Mouse (Mus musculus): Measurements from ENCODE around the gene Ccdc57. TPM values are rescaled to one million over a fixed set of nuclear protein-coding genes. Genes with fewer than 3 reads are reported as not detected.

The Ccdc57 gene
- polyA plus RNA-seq (2012; ENCODE audit: low replicate concordance) = 0.75 and 0.80 TPM in 2 replicates

DNA sequence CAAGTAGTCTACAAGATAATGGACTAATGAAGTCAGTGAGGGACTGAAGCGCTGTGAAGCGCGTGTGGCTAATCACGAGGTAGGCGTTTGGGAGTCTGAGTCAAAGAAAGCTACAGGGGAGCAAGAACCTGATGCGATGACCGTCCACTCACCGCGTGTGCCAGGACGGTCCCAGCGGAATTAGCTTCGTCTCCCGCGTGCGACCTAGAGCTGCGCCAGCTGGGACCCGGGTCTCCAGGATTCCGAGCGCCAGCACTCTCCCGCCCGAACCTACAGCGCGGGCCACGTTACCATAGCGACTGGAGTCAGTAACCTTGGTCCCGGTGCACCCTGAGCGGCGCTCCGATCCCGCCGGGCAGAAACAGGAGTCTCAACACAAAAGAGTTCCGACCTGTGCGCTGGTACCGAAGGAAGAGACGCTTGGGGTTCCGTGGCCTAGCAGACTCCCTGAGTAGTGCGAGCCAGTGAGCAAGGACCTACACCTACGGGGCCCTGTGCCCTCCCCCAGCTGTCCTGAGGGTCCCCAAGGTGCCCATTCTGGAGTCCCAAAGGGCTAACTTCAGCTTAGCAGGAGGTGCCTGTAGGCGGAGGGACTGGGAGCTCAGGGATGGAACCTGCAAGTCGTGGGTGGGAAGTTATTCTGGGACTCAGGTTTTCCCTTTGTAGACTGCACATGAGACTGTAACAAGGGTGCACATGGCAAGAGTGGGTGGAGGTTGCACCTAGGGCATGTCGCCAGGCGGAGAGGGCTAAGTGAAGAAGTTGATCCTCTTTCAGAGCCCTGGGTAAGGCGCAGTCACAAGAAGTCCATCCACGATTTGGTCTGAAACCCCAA is at the start of gene Ccdc57:
Ccdc57 (minus strand) TSS at position 309 of the 835 bp plus-strand sequence.

DNA sequence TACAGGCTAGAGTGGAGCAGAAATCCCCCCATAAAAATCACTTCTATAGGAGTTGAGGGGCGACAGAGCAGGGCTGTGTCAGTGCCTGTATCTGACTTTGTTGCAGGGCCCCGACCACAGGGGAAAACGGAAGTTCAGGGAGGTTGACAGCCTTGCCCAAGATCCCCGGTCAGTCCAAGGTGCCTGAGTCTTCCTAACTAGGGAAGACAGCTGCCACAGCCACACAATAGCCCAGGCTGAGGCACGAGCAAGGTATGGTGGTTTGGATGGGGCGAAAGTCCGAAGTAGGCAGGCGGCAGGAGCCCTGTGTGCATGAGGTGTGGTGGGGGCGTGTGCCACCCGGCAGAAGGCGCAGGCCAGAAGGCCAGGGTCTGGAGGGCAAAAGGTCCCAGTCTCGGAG is 15.7 kb upstream of the Ccdc57 start, which contains the start of gene Slc16a3:
Slc16a3 (plus strand) TSS at position 153 of the 400 bp plus-strand sequence.

DNA sequence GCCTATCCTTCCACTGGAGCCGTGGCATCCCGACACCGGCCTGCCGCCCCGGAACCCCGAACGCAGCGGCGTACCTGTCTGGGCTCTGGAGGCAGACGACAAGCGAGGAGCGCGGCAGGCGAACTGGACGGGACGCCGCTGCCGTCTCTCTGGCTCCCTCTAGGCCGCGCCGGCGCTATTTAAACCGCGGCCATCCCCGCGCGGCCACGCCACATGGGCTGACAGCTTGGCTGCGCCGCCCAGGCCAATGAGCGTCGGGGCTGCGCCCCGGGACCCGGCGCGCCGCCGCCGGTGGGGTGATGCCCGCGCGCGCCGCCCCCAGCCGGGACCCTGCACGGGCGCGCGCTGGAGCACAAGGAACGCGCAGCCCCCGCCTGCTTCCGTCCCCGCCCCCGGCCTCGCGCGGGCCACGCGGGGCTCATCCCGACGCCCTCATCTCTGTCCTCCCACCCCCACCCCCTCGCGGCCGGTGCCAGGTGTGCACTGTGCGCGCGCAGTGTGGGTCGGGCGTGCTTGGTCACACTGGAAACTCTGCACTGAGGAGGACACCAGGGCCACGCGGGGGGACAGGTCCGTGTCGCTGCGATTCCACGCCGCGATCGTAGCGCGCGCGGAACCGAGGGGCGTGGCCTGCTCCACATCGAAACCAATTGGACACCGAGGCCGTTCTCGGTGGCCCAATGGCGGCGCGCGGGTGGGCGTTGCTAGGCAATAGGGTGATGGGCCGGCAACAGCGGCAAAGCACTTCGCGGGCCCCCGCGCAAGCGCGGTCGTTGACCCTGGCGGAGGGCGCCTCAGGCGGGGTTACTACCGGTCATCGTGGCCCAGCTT is 108.5 kb downstream of the Ccdc57 start, which contains the start of gene Fasn:
Fasn (minus strand) TSS at position 592 of the 831 bp plus-strand sequence.

DNA sequence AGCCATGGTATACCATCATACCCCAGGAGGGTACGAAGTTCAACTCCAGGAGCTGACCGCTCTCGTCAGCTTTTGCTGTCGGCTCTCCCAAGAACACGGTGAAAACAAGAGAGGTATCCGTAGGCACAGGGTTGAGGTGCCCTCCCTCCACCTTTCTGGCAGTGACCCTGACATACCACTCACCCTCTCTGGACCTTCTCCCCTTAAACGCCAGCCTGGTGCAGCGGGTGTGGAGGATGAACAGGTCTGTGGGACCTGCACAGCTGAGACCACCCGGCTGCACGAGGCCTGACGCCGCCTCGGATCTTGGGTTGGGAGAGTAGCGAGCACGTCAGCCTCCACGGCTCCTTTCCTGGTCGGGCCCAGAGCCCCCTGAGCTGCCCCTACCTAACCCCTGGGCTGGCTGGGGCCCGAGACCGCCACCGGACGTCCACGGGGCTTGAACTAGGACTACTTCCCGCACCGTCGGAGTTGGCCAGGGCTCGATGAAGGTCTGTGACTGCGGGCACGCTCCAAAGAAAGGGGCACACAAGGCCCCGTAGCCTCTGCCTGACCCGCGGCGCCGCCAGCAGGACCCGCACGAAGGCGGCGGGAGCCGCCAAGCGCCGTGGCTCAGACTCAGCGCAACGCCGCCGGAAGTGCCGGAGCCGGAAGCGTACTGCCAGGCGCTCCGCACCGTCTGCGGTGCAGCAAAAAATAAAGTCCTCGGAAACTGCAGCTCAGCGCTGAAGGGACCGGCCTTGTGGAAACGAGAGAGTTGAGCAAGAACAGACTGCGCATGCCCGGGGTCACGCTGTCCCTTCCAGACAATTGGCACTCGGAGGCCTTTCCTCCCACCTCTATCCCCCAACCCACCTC is 136.7 kb downstream of the Ccdc57 start, which contains the start of gene Dus1l:
Dus1l (minus strand) TSS at position 648 of the 858 bp plus-strand sequence.

DNA sequence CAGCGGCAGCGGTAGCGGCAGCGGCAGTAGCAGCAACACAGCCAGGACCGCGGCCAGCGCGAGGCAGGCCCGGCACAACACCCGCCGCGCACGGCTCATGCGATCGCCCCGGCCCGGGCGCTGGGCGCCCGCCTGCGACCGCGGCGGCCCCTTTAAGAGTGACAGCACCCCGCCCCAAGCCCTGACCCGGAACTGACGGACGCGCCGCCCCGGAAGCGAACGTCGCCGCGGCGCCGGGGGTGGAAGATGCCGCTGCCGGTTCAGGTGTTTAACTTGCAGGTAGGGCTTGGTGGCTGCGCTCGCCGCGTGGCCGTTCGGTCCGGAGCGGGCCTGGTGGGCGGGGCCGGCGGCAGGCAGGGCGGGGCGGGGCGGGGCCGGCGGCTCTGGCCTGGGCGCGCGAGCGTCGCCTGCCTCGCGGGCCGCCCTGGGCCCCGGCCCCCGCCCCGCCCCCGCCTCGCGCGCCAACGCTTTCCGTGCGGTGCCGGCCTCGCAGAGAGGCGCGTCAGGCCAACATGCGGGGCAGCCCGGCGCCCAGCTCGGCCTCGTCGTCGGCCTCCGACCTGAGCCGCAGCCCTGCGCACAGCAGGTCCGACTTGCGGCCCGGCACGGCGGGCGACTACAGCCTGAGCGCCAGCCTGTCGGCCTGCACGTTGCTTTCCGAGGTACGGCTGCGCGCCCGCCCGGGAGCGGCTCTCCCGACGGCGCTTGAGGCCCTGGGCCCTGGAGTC is 148.4 kb downstream of the Ccdc57 start, which contains the start of the genes Rfng and Gps1:
Rfng (minus strand) TSS at position 144 of the 728 bp plus-strand sequence.
Gps1 (plus strand) TSS at position 209 of the 728 bp plus-strand sequence.

Other genes starting within 250 kb of the Ccdc57 start
- gene Cenpx, start 219.1 kb downstream of the Ccdc57 start, polyA plus RNA-seq (2012; ENCODE audit: low replicate concordance) = 30.9 and 103 TPM in 2 replicates
- 32.9 and 53.7 TPM in 2 replicates for gene Lrrc45, start 218.9 kb downstream of the Ccdc57 start, polyA plus RNA-seq (2012; ENCODE audit: low replicate concordance)
- 5.3 and 8.2 TPM in 2 replicates for gene Rac3, start 211.4 kb downstream of the Ccdc57 start, polyA plus RNA-seq (2012; ENCODE audit: low replicate concordance)
- 20.4 and 47.0 TPM in 2 replicates for gene Dcxr, start 205.6 kb downstream of the Ccdc57 start, polyA plus RNA-seq (2012; ENCODE audit: low replicate concordance)
- gene Cbr2, start 200.8 kb downstream of the Ccdc57 start, polyA plus RNA-seq (2012; ENCODE audit: low replicate concordance) = 7.5 and 8.2 TPM in 2 replicates
- 196 and 300 TPM in 2 replicates for gene Hmga1b, start 170.1 kb downstream of the Ccdc57 start, polyA plus RNA-seq (2012; ENCODE audit: low replicate concordance)
- 32.8 and 46.1 TPM in 2 replicates for gene Rfng, start 148.7 kb downstream of the Ccdc57 start, polyA plus RNA-seq (2012; ENCODE audit: low replicate concordance)
- gene Gps1, start 148.6 kb downstream of the Ccdc57 start, polyA plus RNA-seq (2012; ENCODE audit: low replicate concordance) = 27.5 and 29.8 TPM in 2 replicates
- 78.0 and 102 TPM in 2 replicates for gene Dus1l, start 136.5 kb downstream of the Ccdc57 start, polyA plus RNA-seq (2012; ENCODE audit: low replicate concordance)
- gene Fasn, start 108.3 kb downstream of the Ccdc57 start, polyA plus RNA-seq (2012; ENCODE audit: low replicate concordance) = 64.1 and 156 TPM in 2 replicates
- gene Slc16a3, start 15.6 kb upstream of the Ccdc57 start, polyA plus RNA-seq (2012; ENCODE audit: low replicate concordance) = 12.0 and 55.9 TPM in 2 replicates
- gene Csnk1d, start 58.5 kb upstream of the Ccdc57 start, polyA plus RNA-seq (2012; ENCODE audit: low replicate concordance) = 96.2 and 114 TPM in 2 replicates
- 34.8 and 96.3 TPM in 2 replicates for gene Cd7, start 106.5 kb upstream of the Ccdc57 start, polyA plus RNA-seq (2012; ENCODE audit: low replicate concordance)
- gene Sectm1b, start 130.7 kb upstream of the Ccdc57 start, polyA plus RNA-seq (2012; ENCODE audit: low replicate concordance) = 0.05 TPM in 1 of 2 replicates, not detected in the other
- 0.35 TPM in 1 of 2 replicates, not detected in the other for gene Sectm1a, start 148.3 kb upstream of the Ccdc57 start, polyA plus RNA-seq (2012; ENCODE audit: low replicate concordance)
- gene Tex19.2, start 185.8 kb upstream of the Ccdc57 start, polyA plus RNA-seq (2012; ENCODE audit: low replicate concordance) = not detected in 2 replicates
- gene Tex19.1, start 213.3 kb upstream of the Ccdc57 start, polyA plus RNA-seq (2012; ENCODE audit: low replicate concordance) = not detected in 2 replicates
- not detected in 2 replicates for gene Uts2r, start 227.4 kb upstream of the Ccdc57 start, polyA plus RNA-seq (2012; ENCODE audit: low replicate concordance)

All from hematopoietic multipotent progenitor cell, adult 10-12 weeks (in vitro differentiated cells).